Mouse (Mus musculus): ENCODE data around the gene Rpl41.
"Not testable (repeated sequence)": the region's sequence is repeated elsewhere in the genome, so short reads cannot be mapped to it uniquely, and the experiment has no call there.

Rpl41 gene

DNA sequence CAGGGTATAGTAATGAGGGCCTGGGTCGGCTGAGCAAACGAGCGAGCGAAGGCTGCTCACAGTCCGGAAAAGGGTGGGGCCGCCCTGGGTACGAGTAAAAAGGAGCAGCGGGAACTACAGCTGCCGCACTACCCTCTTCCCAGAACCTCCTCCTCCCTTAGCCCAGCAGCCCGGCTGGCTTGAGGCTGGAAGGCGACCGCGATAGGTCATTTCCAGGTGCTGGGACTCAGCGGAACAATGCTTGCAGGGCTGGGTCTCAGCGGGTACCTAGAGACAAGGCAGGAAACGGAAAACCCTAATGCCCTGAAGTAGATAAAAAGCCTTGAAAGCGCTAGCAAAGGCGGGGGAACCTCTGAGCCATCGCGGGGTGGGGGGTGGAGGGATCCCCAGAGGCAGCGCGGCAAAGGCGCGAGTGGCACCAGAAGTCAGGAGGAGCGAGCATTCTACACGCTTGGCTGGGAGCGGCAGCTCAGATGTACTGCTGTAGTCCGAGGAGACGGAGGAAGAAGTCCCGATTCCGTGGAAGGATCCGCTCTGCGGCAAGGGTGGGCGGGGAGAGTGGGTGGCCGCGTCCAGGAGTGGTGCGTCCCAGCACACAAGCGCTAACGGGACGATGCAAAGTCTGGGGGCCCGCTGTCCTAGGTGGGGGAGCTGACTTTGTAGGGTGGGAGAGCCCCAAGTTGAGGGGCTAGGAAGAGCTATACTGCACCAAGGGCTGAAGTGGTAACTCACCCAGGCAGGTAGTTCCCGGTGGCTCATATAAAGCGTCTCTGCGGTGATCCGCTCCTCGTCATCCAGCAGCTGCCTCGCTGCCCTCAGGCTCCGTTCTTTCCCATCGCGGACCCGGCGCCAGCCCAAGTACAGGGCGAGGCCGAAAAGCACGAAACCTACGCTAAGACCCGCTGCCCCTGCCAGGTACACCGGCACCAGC is 24.1 kb downstream of the Rpl41 start:
- peak; percentile 53 for DNase-seq (ENCODE audit: low spot score)

DNA sequence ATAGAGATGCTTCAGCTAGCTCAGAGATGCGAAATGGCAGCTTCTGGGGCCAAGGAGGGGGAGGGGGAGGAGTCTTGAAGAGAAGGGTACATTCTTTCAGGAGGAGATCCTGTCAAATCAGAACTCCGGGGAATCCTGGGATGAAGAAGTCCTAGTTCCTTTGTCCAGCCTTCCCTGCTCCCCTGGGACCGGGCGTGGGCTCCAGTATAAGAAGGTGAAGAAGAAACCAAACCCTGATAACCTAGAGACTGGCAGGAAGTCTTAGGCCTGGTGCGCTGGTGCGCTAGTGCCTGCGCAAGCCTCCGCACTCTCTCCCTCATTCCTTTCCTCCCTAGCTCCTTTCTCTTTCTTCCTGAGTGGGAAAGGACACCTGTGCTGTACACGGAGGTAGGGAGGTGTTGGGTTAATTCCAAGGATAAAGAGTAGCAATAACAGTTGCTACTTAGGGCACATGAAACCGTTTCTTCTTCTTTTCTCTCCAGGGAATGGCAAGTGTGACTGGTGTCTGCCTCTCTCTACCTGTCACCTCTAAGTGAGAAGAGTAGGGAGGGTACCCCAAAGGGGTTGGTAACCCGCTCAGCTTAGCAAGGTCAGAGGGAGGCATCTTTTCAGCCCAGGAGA is 24.9 kb downstream of the Rpl41 start:
- no peak for DNase-seq (ENCODE audit: low spot score)

DNA sequence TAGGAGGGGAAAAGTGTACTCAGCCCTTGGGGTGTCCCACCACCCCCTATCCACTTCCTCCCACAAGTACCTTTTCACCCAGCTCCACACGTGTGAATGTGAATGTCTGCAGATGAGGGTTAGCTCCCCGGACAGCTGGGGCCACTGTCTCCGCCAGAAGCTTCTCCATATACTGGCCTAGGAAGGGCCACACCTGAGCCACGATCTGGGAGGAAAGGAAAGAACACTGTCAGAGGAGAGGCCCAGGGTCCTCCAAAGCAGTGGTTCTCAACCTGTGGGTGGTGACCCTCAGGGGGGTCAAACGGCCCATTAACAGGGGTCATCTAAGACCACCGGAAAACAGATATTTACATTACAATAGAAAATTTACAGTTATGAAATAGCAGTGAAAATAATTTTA is 26.8 kb downstream of the Rpl41 start:
- DNase-seq (ENCODE audit: low spot score), result no peak

DNA sequence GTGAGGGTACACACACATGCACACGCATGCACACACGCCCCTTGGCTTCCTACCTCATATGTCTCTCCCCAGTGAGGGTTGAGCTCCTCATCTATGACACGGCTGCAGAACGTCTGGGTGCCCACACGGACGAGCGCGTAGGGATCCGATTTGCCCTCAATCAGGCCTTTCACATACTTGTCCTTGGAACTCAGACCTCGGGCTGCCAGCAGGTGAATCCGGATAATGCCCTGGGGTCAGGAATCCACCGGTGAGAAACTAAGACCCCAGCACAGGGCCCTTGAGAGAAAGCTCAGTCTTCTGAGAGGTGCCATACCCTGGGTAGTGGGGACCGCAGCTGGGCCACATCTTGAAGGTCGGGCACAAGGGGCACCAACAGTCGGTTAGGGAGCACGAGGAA is 28.5 kb downstream of the Rpl41 start:
- no peak for DNase-seq (ENCODE audit: low spot score)

DNA sequence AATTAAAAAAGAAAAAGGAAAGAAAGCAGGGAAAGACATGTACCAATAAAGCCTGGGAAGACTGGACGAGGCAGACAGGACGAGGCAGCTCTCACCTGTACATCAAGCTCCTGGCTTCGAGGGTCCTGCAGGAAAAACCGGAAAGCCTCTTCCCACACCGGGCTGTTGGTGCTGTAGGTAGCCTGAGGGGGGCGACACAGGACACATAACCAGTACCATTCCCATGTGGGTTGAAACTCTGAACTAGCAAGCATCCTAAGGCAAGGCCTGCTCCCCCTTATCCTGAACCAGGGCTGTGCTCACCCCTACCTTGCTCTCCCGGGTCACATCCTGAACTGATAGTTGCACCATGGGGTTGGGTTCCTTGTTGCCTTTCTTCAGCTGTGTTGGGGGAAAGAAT is 30.3 kb downstream of the Rpl41 start:
- no peak for DNase-seq (ENCODE audit: low spot score)

DNA sequence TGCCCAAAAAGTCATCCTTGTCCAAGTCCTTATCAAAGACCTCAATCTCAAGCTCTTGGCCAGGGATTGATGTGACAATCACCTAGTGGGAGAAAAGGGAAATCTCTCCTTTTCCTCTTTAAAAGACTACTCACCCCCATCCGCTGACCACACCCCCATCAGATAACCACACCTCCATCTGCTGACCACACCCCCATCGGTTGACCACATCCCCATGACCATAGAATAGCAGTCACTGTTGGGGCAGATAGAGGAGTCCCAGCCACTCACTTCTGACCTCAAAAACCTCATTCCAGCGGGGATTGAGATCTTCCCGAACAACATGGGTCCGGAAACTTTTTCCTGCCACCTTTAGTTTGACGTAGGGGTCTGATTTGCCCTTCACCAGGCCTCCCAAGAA is 32.4 kb downstream of the Rpl41 start:
- no peak for DNase-seq (ENCODE audit: low spot score)

DNA sequence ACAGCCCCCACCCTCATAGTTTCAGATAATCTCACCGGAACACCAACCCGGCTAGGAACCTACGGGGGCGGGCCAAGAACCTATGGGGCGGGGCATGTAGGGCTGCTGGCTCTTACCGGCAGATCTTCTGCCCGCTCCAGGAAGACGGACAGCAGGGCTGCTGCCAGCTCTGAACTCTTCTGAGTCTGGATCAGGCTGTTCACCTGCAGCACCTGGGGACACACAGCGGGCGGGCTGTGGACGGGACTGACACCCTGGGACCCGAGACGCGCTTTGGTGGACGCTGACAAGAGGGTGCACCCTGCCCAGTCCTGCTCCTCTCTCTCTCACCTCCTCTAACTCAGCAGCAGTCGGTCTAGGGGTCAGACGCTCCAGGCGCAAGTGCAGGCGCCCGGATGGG is 33.1 kb downstream of the Rpl41 start:
- no peak for DNase-seq (ENCODE audit: low spot score)

DNA sequence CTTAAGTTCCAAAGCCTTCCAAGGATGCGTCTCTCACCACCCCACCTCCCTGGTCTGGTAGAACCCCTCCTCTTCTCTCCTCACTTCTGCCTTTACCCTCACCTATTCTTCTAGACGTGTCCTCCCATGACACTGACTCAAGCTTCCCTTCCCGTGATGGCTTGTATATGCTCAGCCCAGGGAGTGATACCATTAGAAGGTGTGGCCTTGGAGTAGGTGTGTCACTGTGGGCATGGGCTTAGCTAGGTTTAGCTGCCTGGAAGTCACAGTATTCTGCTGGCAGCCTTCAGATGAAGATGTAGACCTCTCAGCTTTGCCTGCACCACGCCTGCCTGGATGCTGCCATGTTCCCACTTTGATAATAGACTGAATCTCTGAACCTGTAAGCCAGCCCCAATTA is 34.1 kb downstream of the Rpl41 start:
- DNase-seq (ENCODE audit: low spot score), result no peak

DNA sequence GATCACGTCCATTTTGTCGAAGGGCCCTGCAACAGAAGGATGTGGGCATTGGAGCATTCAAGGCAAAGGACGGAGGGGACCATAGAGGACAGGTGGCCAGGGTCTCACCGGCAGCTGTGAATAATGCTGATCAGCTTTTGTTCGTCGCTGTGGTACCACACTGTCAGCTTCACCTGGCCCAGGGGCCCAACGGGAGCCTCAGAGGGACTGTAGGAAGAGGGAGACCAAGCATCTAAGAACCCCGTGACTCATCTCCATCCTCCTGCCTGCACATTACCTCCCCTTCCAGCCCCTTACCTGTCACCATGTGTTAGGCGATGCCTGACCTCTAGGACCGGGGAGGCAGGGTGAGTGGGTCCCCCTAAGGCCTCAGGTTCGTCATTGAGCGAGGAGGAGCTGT is 37.3 kb downstream of the Rpl41 start:
- DNase-seq (ENCODE audit: low spot score), result no peak

DNA sequence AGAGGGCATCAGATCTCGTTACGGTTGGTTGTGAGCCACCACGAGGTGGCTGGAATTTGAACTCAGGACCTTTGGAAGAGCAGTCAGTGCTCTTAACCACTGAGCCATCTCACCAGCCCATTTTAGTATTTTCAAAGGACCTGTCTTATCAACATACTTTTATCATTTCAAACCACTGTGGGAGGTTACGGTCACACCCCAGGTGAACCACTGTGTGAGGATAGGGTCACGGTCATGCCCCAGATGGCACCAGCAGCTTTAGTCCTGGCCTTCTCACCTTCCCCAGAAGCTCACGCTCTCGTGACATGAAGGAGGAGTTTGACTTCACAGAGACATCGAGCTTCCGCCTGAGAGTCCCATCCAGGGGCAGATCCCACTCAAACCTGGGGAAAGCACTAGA is 37.9 kb downstream of the Rpl41 start:
- DNase-seq (ENCODE audit: low spot score), result no peak

DNA sequence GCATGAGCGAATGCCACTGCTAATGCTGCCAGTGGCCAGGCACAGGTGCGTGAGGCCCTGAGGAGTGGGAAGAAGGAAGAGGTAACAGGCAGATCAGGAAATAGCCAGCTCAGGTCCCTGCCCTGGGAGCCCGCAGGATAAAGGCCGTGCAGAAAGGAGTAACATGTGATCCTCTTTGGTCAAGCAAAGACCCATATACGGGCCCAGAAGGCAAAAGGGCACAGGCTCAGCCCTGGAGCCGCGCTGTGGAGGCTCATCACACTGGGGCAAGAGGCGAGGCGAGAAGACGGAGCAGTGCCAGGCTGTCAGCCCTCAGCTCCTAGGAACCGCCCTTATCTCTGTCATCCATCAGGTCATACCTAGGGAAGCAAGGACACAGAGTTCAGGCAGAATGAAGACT is 38.8 kb downstream of the Rpl41 start:
- no peak for DNase-seq (ENCODE audit: low spot score)

DNA sequence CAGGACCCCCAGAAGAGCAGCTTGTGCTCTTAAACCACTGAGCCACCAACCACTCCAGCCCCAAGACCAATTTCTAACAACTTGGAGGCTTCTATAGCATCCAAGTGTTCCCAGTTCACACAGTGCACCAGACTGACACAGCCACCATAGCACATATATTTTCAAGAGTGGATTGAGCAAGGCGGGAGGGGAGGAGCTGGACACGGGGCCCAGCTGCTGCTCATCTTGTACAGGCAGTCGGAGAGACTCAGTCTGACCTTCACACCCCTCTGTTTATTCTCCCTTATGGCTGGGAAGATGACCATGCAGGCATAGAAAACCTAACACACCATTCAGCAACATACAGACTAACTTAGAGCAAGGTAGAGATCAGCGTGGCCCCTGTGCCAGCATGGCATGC is 39.3 kb downstream of the Rpl41 start:
- DNase-seq (ENCODE audit: low spot score), result no peak

DNA sequence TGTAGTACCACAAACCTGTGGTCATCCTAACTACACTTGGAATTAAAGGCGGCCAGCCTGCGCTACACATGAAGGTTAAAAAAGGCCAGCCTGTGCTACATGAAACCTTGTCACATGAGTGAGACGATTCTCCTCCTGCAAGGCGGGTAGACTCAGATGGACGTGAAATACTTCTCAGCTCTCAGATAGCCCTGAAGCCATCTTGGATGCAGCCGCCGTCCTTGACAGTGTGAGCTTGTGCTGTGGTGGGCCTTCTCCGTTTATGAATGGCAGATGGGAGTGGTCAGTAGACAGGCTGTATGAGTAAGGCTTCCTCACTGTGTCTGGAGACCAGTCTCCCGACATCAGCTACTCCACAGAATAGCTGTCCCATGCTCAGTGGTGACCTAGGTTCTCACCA is 39.9 kb downstream of the Rpl41 start:
- DNase-seq (ENCODE audit: low spot score), result no peak

DNA sequence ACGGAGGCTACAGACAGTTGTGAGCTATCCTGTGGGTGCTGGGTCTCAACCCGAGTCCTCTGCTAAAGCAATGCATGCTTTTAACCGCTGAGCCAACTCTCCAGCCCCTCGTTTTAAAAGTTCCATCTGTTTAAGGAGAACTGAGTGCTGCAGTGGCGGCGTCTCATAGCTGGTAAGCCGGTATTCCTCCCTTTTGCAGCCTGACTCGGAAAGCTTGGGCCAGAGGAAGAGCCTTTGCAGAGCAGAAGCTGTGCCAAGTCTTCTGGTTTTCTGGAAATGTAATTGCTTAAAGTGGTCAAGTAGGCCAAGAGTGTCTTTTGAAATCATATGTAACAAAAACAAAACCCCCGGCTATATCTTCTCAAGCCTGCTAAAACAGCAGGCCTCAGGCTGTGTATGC is 40.8 kb downstream of the Rpl41 start:
- no peak for DNase-seq (ENCODE audit: low spot score)

DNA sequence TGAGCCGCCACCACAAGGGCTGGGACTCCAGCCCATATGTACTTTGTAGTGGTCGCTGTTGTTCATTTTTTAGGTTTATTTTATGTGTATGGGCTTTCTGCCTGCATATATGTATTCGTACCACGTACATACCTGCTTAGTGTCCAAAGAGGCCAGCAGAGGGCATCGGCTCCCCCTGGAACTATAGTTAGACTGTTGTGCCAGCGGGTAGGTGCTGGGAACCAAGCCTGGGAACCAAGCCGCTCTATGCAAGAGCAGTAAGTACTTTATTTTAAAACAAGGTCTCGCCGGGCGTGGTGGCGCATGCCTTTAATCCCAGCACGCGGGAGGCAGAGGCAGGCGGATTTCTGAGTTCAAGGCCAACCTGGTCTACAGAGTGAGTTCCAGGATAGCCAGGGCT is 43.1 kb downstream of the Rpl41 start:
- no peak for DNase-seq (ENCODE audit: low spot score)

DNA sequence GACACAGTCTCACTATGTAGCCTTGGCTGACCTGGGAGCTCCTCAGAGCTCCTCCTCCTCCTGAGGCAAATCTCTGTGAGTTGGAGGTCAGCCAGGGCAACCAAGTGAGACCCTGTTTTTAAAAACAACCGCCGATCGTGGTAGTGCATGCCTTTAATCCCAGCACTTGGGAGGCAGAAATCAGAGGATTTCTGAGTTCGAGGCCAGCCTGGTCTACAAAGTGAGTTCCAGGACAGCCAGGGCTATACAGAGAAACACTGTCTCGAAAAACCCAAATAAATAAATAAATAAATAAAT is 43.8 kb downstream of the Rpl41 start:
- not testable (repeated sequence) for DNase-seq (ENCODE audit: low spot score)

DNA sequence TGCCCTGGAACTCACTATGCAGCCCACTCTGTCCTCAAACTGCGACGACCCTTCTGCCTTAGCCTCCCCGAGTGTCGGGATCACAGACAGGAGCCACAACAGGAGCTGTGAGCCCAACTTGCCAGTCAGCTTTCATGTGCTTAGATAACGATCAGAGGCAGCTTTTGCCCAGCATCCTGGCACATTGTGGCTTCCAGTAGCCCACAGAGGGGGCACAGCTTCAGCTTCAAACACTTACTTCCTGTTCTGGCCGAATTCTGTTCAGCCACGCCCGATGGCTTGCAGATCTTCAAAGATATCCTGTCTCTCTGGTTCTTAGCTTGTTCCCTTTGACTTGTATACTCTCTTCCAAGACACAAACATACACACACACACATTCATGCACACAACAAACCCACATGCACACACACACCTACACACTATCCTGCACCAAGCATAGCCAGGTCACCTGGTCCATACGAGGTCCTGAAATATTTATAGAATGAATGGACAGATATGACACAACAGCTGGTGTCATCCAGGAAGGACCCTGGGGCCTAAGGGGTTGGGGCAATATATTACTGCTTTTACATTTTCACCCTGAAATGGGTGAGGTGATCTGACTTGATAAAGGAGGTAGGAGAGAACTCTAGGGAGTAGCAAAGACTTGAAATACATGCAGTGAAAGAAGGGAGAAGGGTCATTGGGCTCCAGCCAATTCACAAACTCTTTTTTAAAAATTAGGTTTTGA is 44.3 kb downstream of the Rpl41 start:
- no peak for DNase-seq (ENCODE audit: low spot score)

DNA sequence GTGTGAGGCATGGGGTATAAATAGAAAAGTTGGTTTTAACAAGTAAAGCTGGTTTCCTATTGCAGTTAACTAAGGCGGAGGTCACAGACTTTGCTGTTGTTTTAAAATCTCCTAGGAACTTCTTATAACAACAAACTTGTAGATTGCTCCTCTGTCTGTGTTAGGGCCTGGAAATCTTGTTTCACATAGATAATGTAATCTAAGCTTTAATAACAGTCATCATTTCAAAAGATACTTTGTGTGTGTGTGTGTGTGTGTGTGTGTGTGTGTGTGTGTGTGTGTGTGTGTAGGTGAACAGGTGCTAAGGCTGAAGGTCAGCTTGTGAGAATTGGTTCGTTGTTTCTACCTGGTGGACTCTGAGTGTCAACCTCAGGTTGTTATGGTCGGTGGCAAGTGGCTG is 45.1 kb downstream of the Rpl41 start:
- no peak for DNase-seq (ENCODE audit: low spot score)

DNA sequence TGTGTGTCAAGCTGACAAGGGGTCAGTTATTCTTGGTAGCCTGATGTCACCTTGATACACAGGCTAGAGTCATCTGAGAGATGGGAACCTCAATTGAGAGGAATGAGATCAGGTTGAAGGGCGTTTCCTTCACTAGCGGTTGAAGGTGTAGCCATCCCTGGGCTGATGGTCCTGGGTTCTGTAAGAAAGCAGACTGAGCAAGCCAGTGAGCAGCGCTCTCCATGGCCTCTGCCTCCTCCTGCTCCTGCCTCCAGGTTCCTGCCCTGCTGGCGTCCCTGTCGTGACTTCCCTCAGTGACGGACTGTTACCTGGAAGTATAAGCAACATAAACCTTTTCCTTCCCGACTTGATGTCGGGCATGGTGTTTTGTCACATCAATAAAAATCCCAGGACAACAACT is 45.6 kb downstream of the Rpl41 start:
- no peak for DNase-seq (ENCODE audit: low spot score)

DNA sequence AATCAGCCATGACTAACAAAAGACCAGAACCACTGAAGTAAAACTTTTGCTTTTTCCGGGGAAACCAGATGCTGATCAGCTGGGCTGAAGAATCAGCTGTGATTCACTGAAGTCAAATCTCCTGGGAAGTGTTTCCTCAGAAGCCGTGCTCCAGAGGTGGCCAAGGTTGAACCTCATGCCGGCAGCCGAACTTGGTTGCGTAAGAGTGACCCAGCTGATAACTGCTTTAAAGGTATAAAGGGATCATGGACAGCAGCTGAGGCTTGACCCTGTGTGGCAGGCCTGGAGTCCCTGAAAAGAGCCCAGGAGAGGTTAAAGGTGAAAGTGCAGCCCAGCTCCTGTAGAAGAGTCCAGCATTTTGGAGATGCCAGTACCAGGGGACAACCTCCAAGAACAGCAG is 46.8 kb downstream of the Rpl41 start:
- DNase-seq (ENCODE audit: low spot score), result no peak

DNA sequence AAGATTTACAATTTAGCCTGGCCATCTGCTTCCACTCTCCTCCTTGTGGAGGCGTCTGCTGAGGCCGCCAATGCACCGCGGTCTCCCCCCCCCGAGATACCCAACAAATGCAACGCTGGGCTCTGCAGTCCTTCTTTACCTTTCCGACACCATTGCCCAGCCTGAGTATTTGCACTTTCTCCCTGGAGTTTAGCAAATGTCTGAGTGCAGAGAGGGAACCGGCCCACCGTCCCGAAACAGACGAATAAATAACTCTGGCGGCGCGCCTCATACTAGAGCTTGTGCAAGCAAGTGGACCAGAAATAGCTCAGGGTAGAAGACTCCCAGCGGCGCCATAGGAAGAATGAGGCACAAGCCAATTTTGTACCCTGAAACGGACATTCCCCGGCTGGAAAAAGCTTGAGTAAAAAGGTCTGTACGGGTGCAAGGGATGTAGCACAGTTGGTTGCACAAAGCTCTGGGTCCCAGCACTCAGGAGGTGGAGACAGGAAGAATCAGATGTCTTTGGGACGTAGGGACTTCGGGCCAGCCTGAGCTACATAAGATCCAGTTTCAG is 49.9 kb downstream of the Rpl41 start:
- DNase-seq (ENCODE audit: low spot score), result peak; percentile 63

DNA sequence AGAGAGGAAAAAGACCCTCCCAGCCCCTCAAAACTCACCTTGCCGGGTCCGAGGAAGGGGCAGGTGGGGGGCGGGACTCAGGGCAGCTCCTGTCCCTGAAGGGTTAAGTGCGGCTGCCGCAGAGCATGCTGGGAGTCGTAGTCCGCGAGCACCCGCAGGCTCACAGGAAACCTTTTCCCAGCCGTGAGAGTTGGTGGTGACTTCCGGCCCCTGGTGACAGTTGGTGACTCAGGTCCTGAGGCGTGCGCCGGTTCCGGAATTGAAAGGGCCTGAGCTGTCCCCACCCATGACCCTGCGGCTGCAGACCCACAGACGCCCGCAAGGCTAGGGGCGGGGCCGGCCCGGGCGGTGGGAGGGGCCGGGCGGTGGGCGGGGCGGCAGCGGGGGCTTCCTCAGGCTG is 50.5 kb downstream of the Rpl41 start, which contains the start of gene Myl6b:
TSS of gene Myl6b (minus strand) at position 96 of the 400 bp plus-strand sequence.
- DNase-seq (ENCODE audit: low spot score), result peak; percentile 96

Measured in urinary bladder, postnatal 14 days (tissue).